Mouse (Mus musculus) kidney, adult 2 months (tissue): ENCODE measurements around the gene Zfp26.
A peak's percentile ranks its signal among the peaks of the same experiment; 100 is the strongest.

Source experiments
- CTCF ChIP-seq: fragments of 200-500 bp; conservative IDR thresholded peaks from 2 replicates; pipeline ENCODE4 v1.5.1; 2011; ENCODE audit warnings: low read depth, mild to moderate bottlenecking, control low read depth, low read length, moderate library complexity, mixed read lengths; ENCODE audit not compliant: insufficient read depth, insufficient read length
- POLR2A ChIP-seq: fragments of 200-500 bp; IDR thresholded peaks from one replicate; pipeline ENCODE4 v1.6.1; 2011; ENCODE audit warnings: low read depth, low read length, control low read depth

DNA sequence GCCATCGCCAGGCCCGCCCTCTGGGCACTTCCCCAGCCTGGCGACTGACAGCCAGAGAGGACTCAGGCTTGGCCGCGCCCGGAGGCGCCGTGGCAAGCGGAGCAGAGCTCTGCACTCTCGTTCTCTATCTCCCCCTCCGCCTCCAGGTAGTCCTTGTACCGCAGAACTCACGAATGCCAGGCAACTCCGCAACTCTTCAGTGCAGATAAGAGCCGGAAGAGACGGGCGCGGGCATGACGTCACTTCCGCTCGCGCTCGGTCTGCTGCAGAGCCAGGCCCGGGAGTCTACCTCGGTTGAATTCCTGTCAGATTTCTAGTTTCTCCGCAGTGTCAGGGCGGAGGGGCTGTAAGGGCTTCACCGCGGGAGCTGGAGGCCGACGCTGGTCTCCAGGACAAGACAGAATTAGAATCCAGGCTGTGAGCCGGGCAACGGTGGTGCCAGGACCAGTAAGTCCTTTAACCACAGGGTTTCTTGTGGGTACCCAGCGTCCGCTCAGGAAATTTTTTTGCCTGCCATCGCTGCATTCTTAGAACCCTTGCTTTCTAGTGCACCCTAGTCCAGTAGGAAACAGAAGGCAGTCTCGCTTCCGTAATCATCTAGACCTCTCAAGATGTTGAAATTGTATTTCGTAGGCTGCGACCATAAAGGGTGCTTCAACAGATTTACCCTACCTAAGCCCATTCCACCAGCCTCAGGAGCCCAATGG is 32.7 kb upstream of the Zfp26 start, which contains the start of gene Zfp426:
- TF ChIP-seq CTCF = no peak
- TF ChIP-seq POLR2A = peak; percentile 64
